Mouse (Mus musculus) bone marrow macrophage, adult 2 months (primary cell): ENCODE data around the gene Tmem184a.

Experiments
- CTCF ChIP-seq: IDR thresholded peaks from 2 replicates; pipeline ENCODE4 v1.5.1; 2012; ENCODE audit warnings: low read depth, mild to moderate bottlenecking, low read length, moderate library complexity
- POLR2A ChIP-seq: IDR thresholded peaks from 2 replicates; pipeline ENCODE4 v1.6.1; 2012; ENCODE audit warnings: mild to moderate bottlenecking, low read depth, low read length, borderline replicate concordance

DNA sequence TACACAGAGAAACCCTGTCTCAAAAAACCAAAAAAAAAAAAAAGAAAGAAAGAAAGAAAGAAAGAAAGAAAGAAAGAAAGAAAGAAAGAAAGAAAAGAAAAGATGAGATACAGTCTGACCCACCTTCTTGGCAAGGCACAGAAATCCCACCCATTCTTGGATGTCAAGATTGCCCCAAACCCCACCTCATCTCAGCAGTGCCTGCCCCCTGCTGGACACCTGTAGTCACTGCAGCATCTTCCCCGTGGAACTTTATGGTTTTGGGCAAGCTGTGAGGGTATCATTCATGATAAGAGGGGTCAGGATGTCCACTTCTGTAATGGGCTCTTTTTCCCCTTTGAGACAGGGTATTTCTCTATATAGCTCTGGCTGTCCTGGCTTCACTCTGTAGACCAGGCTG, 2.4 kb downstream of the Tmem184a start:
- TF ChIP-seq POLR2A (no peak), CTCF (peak; percentile 81)
